Mouse (Mus musculus): ENCODE results near the gene Trnau1ap. TPM values are rescaled to one million over a fixed set of nuclear protein-coding genes. Genes with fewer than 3 reads are reported as not detected.

Gene Trnau1ap
- 20.7 and 24.1 TPM in 2 replicates for polyA plus RNA-seq (2012; rRNA removed)

- under 1% methylated on average over 52 of the region's 52 CpGs for WGBS
- Histone ChIP-seq H3K27ac (ENCODE audit: insufficient read depth, low read depth, low read length) (peak within 1 kb of the TSS; percentile 74), H3K27me3 (ENCODE audit: control insufficient read depth, insufficient read depth, low read length) (no peaks in the 10 kb centered on the region), H3K4me3 (ENCODE audit: low read depth, low read length) (peak within 1 kb of the TSS; percentile 78), H3K4me1 (ENCODE audit: control insufficient read depth, insufficient read depth, insufficient read length, low read length) (peaks cover 10% of the 10 kb centered on the region; the same call in 1 of the 2 replicates), H3K36me3 (ENCODE audit: control insufficient read depth, insufficient read depth, low read length) (peaks cover 24% of the 10 kb centered on the region)
- TF ChIP-seq CTCF (IDR thresholded peaks at IDR 0.05; ENCODE audit: extremely low read depth, insufficient read length, insufficient replicate concordance, low read depth, low read length): no peak
- peak; percentile 87 for TF ChIP-seq POLR2A (IDR thresholded peaks at IDR 0.05; ENCODE audit: low read depth, low read length)
Measured at GRCm38 (mm10) chr4:132329115-132329834, at the start of gene Trnau1ap. TSS of gene Trnau1ap (minus strand) at chr4:132329538.

DNA sequence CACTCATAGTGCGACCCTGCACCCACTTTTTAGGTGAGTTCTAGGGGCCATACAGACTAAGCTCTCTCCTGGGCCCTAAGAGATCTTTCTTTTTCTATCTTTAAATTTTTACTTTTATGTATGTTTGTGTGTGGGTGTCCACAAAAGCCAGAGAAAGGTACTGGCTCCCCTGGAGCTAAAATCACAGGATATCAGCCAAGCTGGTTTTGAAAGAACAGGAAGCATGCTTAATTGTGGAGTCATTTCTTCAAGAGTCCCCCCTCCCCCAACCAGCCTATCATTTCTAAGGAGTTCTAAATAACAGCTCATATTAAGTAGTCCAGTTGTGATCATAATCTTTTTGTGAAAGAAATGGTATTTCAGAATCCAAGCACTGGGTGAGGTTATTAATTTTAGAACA, 44.5 kb upstream of the Trnau1ap start:
- Histone ChIP-seq H3K27me3 (ENCODE audit: control insufficient read depth, insufficient read depth, low read length) (no peaks in the 10 kb centered on the region), H3K36me3 (ENCODE audit: control insufficient read depth, insufficient read depth, low read length) (peaks cover 53% of the 10 kb centered on the region)
- 94% methylated on average over 1 of the region's 1 CpGs for WGBS

GRCm38 (mm10) chr4:132369953-132370750, 40.8 kb upstream of the Trnau1ap start:
- 84% methylated on average over 8 of the region's 8 CpGs for WGBS
- Histone ChIP-seq H3K27me3 (ENCODE audit: control insufficient read depth, insufficient read depth, low read length) (no peaks in the 10 kb centered on the region), H3K27ac (ENCODE audit: insufficient read depth, low read depth, low read length) (no peak overlapping the region), H3K36me3 (ENCODE audit: control insufficient read depth, insufficient read depth, low read length) (peaks cover 56% of the 10 kb centered on the region), H3K4me1 (ENCODE audit: control insufficient read depth, insufficient read depth, insufficient read length, low read length) (no peaks in the 10 kb centered on the region), H3K4me3 (ENCODE audit: low read depth, low read length) (no peak overlapping the region)
- TF ChIP-seq POLR2A (IDR thresholded peaks at IDR 0.05; ENCODE audit: low read depth, low read length) (no peak), CTCF (IDR thresholded peaks at IDR 0.05; ENCODE audit: extremely low read depth, insufficient read length, insufficient replicate concordance, low read depth, low read length) (no peak)

More for the DNA sequence above, 44.5 kb upstream of the Trnau1ap start:
- no peak overlapping the region for H3K4me3 ChIP-seq (ENCODE audit: low read depth, low read length)
- no peaks in the 10 kb centered on the region for H3K4me1 ChIP-seq (ENCODE audit: control insufficient read depth, insufficient read depth, insufficient read length, low read length)
- H3K27ac ChIP-seq (ENCODE audit: insufficient read depth, low read depth, low read length): no peak overlapping the region
- no peak for TF ChIP-seq POLR2A (IDR thresholded peaks at IDR 0.05; ENCODE audit: low read depth, low read length)
- TF ChIP-seq CTCF (IDR thresholded peaks at IDR 0.05; ENCODE audit: extremely low read depth, insufficient read length, insufficient replicate concordance, low read depth, low read length): no peak

GRCm38 (mm10) chr4:132367480-132368201, 38.3 kb upstream of the Trnau1ap start:
- H3K27me3 ChIP-seq (ENCODE audit: control insufficient read depth, insufficient read depth, low read length): no peaks in the 10 kb centered on the region
- WGBS: 89% methylated on average over 18 of the region's 18 CpGs
- H3K36me3 ChIP-seq (ENCODE audit: control insufficient read depth, insufficient read depth, low read length): peaks cover 67% of the 10 kb centered on the region
- H3K4me1 ChIP-seq (ENCODE audit: control insufficient read depth, insufficient read depth, insufficient read length, low read length): no peaks in the 10 kb centered on the region
- no peak overlapping the region for H3K27ac ChIP-seq (ENCODE audit: insufficient read depth, low read depth, low read length)
- TF ChIP-seq POLR2A (IDR thresholded peaks at IDR 0.05; ENCODE audit: low read depth, low read length) (no peak), CTCF (IDR thresholded peaks at IDR 0.05; ENCODE audit: extremely low read depth, insufficient read length, insufficient replicate concordance, low read depth, low read length) (no peak)
- H3K4me3 ChIP-seq (ENCODE audit: low read depth, low read length): no peak overlapping the region

GRCm38 (mm10) chr4:132365450-132366060, 36.2 kb upstream of the Trnau1ap start:
- Histone ChIP-seq H3K27ac (ENCODE audit: insufficient read depth, low read depth, low read length) (no peak overlapping the region), H3K36me3 (ENCODE audit: control insufficient read depth, insufficient read depth, low read length) (peaks cover 66% of the 10 kb centered on the region), H3K4me3 (ENCODE audit: low read depth, low read length) (no peak overlapping the region), H3K4me1 (ENCODE audit: control insufficient read depth, insufficient read depth, insufficient read length, low read length) (no peaks in the 10 kb centered on the region), H3K27me3 (ENCODE audit: control insufficient read depth, insufficient read depth, low read length) (no peaks in the 10 kb centered on the region)
- TF ChIP-seq CTCF (IDR thresholded peaks at IDR 0.05; ENCODE audit: extremely low read depth, insufficient read length, insufficient replicate concordance, low read depth, low read length) (no peak), POLR2A (IDR thresholded peaks at IDR 0.05; ENCODE audit: low read depth, low read length) (no peak)
- WGBS: 86% methylated on average over 13 of the region's 13 CpGs

GRCm38 (mm10) chr4:132363487-132363886, 34.1 kb upstream of the Trnau1ap start:
- H3K27me3 ChIP-seq (ENCODE audit: control insufficient read depth, insufficient read depth, low read length): no peaks in the 10 kb centered on the region
- peaks cover 65% of the 10 kb centered on the region for H3K36me3 ChIP-seq (ENCODE audit: control insufficient read depth, insufficient read depth, low read length)
- no peak overlapping the region for H3K27ac ChIP-seq (ENCODE audit: insufficient read depth, low read depth, low read length)
- no peaks in the 10 kb centered on the region for H3K4me1 ChIP-seq (ENCODE audit: control insufficient read depth, insufficient read depth, insufficient read length, low read length)
- no peak overlapping the region for H3K4me3 ChIP-seq (ENCODE audit: low read depth, low read length)
- WGBS: 95% methylated on average over 11 of the region's 11 CpGs
- TF ChIP-seq POLR2A (IDR thresholded peaks at IDR 0.05; ENCODE audit: low read depth, low read length): no peak
- no peak for TF ChIP-seq CTCF (IDR thresholded peaks at IDR 0.05; ENCODE audit: extremely low read depth, insufficient read length, insufficient replicate concordance, low read depth, low read length)

Measured in small intestine, adult 2 months (tissue).